Mouse (Mus musculus): ENCODE results near the gene Kdf1. TPM values are rescaled to one million over a fixed set of nuclear protein-coding genes. Genes with fewer than 3 reads are reported as not detected.
A peak's percentile ranks its signal among the peaks of the same experiment; 100 is the strongest.
"Not testable (repeated sequence)": the region's sequence is repeated elsewhere in the genome, so short reads cannot be mapped to it uniquely, and the experiment has no call there.

Gene Kdf1
- polyA plus RNA-seq, 1 experiment from 2014 or later, result 4.0 TPM

GRCm38 (mm10) chr4:133504300-133504699 is 14.5 kb upstream of the Kdf1 start:
- H3K4me3 ChIP-seq, result no peak overlapping the region
- H3K27ac ChIP-seq, result no peak overlapping the region
- H3K4me1 ChIP-seq, result no peaks in the 10 kb centered on the region
- WGBS, result 51% methylated on average over 5 of the region's 5 CpGs
- no peaks in the 10 kb centered on the region for H3K36me3 ChIP-seq
- no peaks in the 10 kb centered on the region for H3K9me3 ChIP-seq
- DNase-seq (ENCODE audit: low spot score), result no peak
- H3K27me3 ChIP-seq (ENCODE audit: insufficient read depth, poor library complexity, severe bottlenecking), result peaks cover 87% of the 10 kb centered on the region

GRCm38 (mm10) chr4:133504755-133505485 is 13.8 kb upstream of the Kdf1 start:
- peaks cover 80% of the 10 kb centered on the region for H3K27me3 ChIP-seq (ENCODE audit: insufficient read depth, poor library complexity, severe bottlenecking)
- DNase-seq (ENCODE audit: low spot score), result no peak
- H3K36me3 ChIP-seq, result no peaks in the 10 kb centered on the region
- no peaks in the 10 kb centered on the region for H3K9me3 ChIP-seq
- H3K4me3 ChIP-seq, result no peak overlapping the region; the same call in 1 of the 2 replicates
- no peaks in the 10 kb centered on the region for H3K4me1 ChIP-seq
- no peak overlapping the region for H3K27ac ChIP-seq
- WGBS, result 61% methylated on average over 9 of the region's 9 CpGs

GRCm38 (mm10) chr4:133506573-133506972 is 12.2 kb upstream of the Kdf1 start:
- no peak for DNase-seq (ENCODE audit: low spot score)
- Histone ChIP-seq H3K36me3 (no peaks in the 10 kb centered on the region), H3K27me3 (ENCODE audit: insufficient read depth, poor library complexity, severe bottlenecking) (peaks cover 64% of the 10 kb centered on the region), H3K4me1 (no peaks in the 10 kb centered on the region), H3K9me3 (no peaks in the 10 kb centered on the region), H3K4me3 (no peak overlapping the region), H3K27ac (no peak overlapping the region)
- 50% methylated on average over 5 of the region's 5 CpGs for WGBS

- 84% methylated on average over 7 of the region's 7 CpGs for WGBS
- Histone ChIP-seq H3K4me1 (no peaks in the 10 kb centered on the region), H3K36me3 (no peaks in the 10 kb centered on the region), H3K9me3 (no peaks in the 10 kb centered on the region), H3K27me3 (ENCODE audit: insufficient read depth, poor library complexity, severe bottlenecking) (peaks cover 42% of the 10 kb centered on the region), H3K4me3 (no peak overlapping the region), H3K27ac (no peak overlapping the region)
- no peak for DNase-seq (ENCODE audit: low spot score)
Observed at GRCm38 (mm10) chr4:133508990-133509389, 9.8 kb upstream of the Kdf1 start.

GRCm38 (mm10) chr4:133511050-133511449 is 7.7 kb upstream of the Kdf1 start:
- Histone ChIP-seq H3K4me1 (no peaks in the 10 kb centered on the region), H3K27ac (no peak overlapping the region), H3K36me3 (no peaks in the 10 kb centered on the region), H3K9me3 (no peaks in the 10 kb centered on the region), H3K27me3 (ENCODE audit: insufficient read depth, poor library complexity, severe bottlenecking) (peaks cover 23% of the 10 kb centered on the region; the same call in 1 of the 2 replicates), H3K4me3 (no peak overlapping the region)
- no peak for DNase-seq (ENCODE audit: low spot score)
- WGBS, result 76% methylated on average over 5 of the region's 5 CpGs

GRCm38 (mm10) chr4:133512511-133512910 is 6.3 kb upstream of the Kdf1 start:
- not testable (repeated sequence) for DNase-seq (ENCODE audit: low spot score); H3K27ac ChIP-seq; H3K9me3 ChIP-seq; H3K36me3 ChIP-seq; H3K4me1 ChIP-seq; H3K4me3 ChIP-seq
- peaks cover 17% of the 10 kb centered on the region for H3K27me3 ChIP-seq (ENCODE audit: insufficient read depth, poor library complexity, severe bottlenecking)
- 46% methylated on average over 5 of the region's 5 CpGs for WGBS

- peaks cover 20% of the 10 kb centered on the region for H3K27me3 ChIP-seq (ENCODE audit: insufficient read depth, poor library complexity, severe bottlenecking)
- no peaks in the 10 kb centered on the region for H3K36me3 ChIP-seq
- H3K4me3 ChIP-seq, result no peak overlapping the region
- no peak overlapping the region for H3K27ac ChIP-seq
- no peaks in the 10 kb centered on the region for H3K9me3 ChIP-seq
- H3K4me1 ChIP-seq, result no peaks in the 10 kb centered on the region
- no peak for DNase-seq (ENCODE audit: low spot score)
- 10% methylated on average over 8 of the region's 8 CpGs for WGBS
Observed at GRCm38 (mm10) chr4:133512972-133513371, 5.8 kb upstream of the Kdf1 start.

GRCm38 (mm10) chr4:133519369-133519665 is 554 bp downstream of the Kdf1 start:
- Histone ChIP-seq H3K27me3 (ENCODE audit: insufficient read depth, poor library complexity, severe bottlenecking) (peaks cover 52% of the 10 kb centered on the region), H3K4me3 (peak overlapping the region; percentile 69), H3K9me3 (no peaks in the 10 kb centered on the region), H3K4me1 (peaks cover 10% of the 10 kb centered on the region), H3K36me3 (no peaks in the 10 kb centered on the region), H3K27ac (peak overlapping the region; percentile 83)
- WGBS, result 5% methylated on average over 25 of the region's 25 CpGs
- no peak for DNase-seq (ENCODE audit: low spot score)

GRCm38 (mm10) chr4:133521502-133521901 is 2.7 kb downstream of the Kdf1 start:
- no peak overlapping the region for H3K4me3 ChIP-seq
- no peak for DNase-seq (ENCODE audit: low spot score)
- H3K27me3 ChIP-seq (ENCODE audit: insufficient read depth, poor library complexity, severe bottlenecking), result peaks cover 52% of the 10 kb centered on the region
- 67% methylated on average over 2 of the region's 2 CpGs for WGBS
- H3K27ac ChIP-seq, result no peak overlapping the region
- peaks cover 10% of the 10 kb centered on the region for H3K4me1 ChIP-seq
- no peaks in the 10 kb centered on the region for H3K9me3 ChIP-seq
- H3K36me3 ChIP-seq, result no peaks in the 10 kb centered on the region

GRCm38 (mm10) chr4:133527788-133528187 is 9.0 kb downstream of the Kdf1 start:
- no peaks in the 10 kb centered on the region for H3K9me3 ChIP-seq
- 62% methylated on average over 16 of the region's 16 CpGs for WGBS
- no peak overlapping the region for H3K4me3 ChIP-seq
- H3K36me3 ChIP-seq, result peaks cover 48% of the 10 kb centered on the region
- H3K27me3 ChIP-seq (ENCODE audit: insufficient read depth, poor library complexity, severe bottlenecking), result no peaks in the 10 kb centered on the region
- DNase-seq (ENCODE audit: low spot score), result no peak
- H3K4me1 ChIP-seq, result peaks cover 11% of the 10 kb centered on the region
- H3K27ac ChIP-seq, result no peak overlapping the region

GRCm38 (mm10) chr4:133532777-133533176 is 14.0 kb downstream of the Kdf1 start:
- 85% methylated on average over 3 of the region's 3 CpGs for WGBS
- no peak overlapping the region for H3K4me3 ChIP-seq
- peaks cover 97% of the 10 kb centered on the region for H3K36me3 ChIP-seq
- no peaks in the 10 kb centered on the region for H3K27me3 ChIP-seq (ENCODE audit: insufficient read depth, poor library complexity, severe bottlenecking)
- DNase-seq (ENCODE audit: low spot score), result no peak
- peaks cover 10% of the 10 kb centered on the region for H3K4me1 ChIP-seq
- H3K27ac ChIP-seq, result no peak overlapping the region
- H3K9me3 ChIP-seq, result no peaks in the 10 kb centered on the region

GRCm38 (mm10) chr4:133536081-133536480 is 17.3 kb downstream of the Kdf1 start:
- H3K9me3 ChIP-seq, result no peaks in the 10 kb centered on the region
- H3K4me1 ChIP-seq, result no peaks in the 10 kb centered on the region
- no peak for DNase-seq (ENCODE audit: low spot score)
- no peak overlapping the region for H3K27ac ChIP-seq
- no peak overlapping the region for H3K4me3 ChIP-seq
- 87% methylated on average over 3 of the region's 3 CpGs for WGBS
- H3K27me3 ChIP-seq (ENCODE audit: insufficient read depth, poor library complexity, severe bottlenecking), result no peaks in the 10 kb centered on the region
- H3K36me3 ChIP-seq, result peaks cover 99% of the 10 kb centered on the region

GRCm38 (mm10) chr4:133536652-133537051 is 17.9 kb downstream of the Kdf1 start:
- DNase-seq (ENCODE audit: low spot score), result no peak
- H3K36me3 ChIP-seq, result peaks cover 99% of the 10 kb centered on the region
- H3K27ac ChIP-seq, result no peak overlapping the region
- WGBS, result 90% methylated on average over 5 of the region's 5 CpGs
- H3K4me1 ChIP-seq, result no peaks in the 10 kb centered on the region
- no peaks in the 10 kb centered on the region for H3K27me3 ChIP-seq (ENCODE audit: insufficient read depth, poor library complexity, severe bottlenecking)
- H3K9me3 ChIP-seq, result no peaks in the 10 kb centered on the region
- no peak overlapping the region for H3K4me3 ChIP-seq

Data from heart, embryonic 10.5 days (tissue).